Mouse (Mus musculus) lung, embryonic 14.5 days (tissue): ENCODE data around the gene Mylk. TPM values are rescaled to one million over a fixed set of nuclear protein-coding genes. Genes with fewer than 3 reads are reported as not detected.

Experiments
- ATAC-seq: fragments of 200-750 bp; cut with Nextera tagmentation; 2 replicates; pipeline ENCODE4 v1.8.0; 2017; ENCODE audit warnings: mild to moderate bottlenecking, moderate TSS enrichment, moderate library complexity; ENCODE audit not compliant: insufficient read depth
- DNase-seq: peaks from one replicate; pipeline ENCODE4 v3.0.0-alpha.2; 2015
- H3K27ac ChIP-seq: fragments of 300-500 bp; sonication (generic); 2 replicates; pipeline ENCODE4 v1.5.1; 2014; ENCODE audit warnings: low read depth, mild to moderate bottlenecking, moderate library complexity
- H3K27me3 ChIP-seq: fragments of 300-500 bp; sonication (generic); 2 replicates; pipeline ENCODE4 v1.6.1; 2014; ENCODE audit warnings: low read length, control low read depth; ENCODE audit not compliant: insufficient read depth
- H3K36me3 ChIP-seq: fragments of 300-500 bp; sonication (generic); 2 replicates; pipeline ENCODE4 v1.6.1; 2014; ENCODE audit warnings: control low read depth; ENCODE audit not compliant: insufficient read depth
- H3K4me1 ChIP-seq: fragments of 300-500 bp; sonication (generic); 2 replicates; pipeline ENCODE4 v1.6.1; 2014; ENCODE audit warnings: antibody characterized with exemption, control low read depth; ENCODE audit not compliant: insufficient read depth
- H3K4me2 ChIP-seq: fragments of 300-500 bp; sonication (generic); 2 replicates; pipeline ENCODE4 v1.6.1; 2014; ENCODE audit warnings: mild to moderate bottlenecking
- H3K4me3 ChIP-seq: fragments of 300-500 bp; sonication (generic); 2 replicates; pipeline ENCODE4 v1.5.1; 2014; ENCODE audit warnings: low read depth, low read length
- H3K9ac ChIP-seq: fragments of 300-500 bp; sonication (generic); 2 replicates; pipeline ENCODE4 v1.6.1; 2014
- H3K9me3 ChIP-seq: fragments of 300-500 bp; sonication (generic); 2 replicates; pipeline ENCODE4 v1.6.1; 2016; ENCODE audit warnings: low read depth, low read length, control low read depth
- CTCF ChIP-seq: IDR thresholded peaks from 2 replicates; pipeline ENCODE4 v1.5.1; 2016; ENCODE audit warnings: antibody characterized with exemption, low read depth
- WGBS: fragments of 180-500 bp; shearing (Covaris S2); extraction: QIAGEN DNeasy Blood & Tissue Kit; methylation state at CpG from one replicate; pipeline ENCODE4 v1.1.7; 2014; 5-methylcytosine and 5-hydroxymethylcytosine counted together
- polyA plus RNA-seq: library from polyadenylated mRNA; unstranded; fragments of >200 nt; fragmentation: Nextera tagmentation; extraction: Ambion mirVana; gene quantifications from 2 replicates; pipeline ENCODE4 v1.2.1, GENCODE M21; 2014

The Mylk gene
- polyA plus RNA-seq, 1 experiment from 2014 or later = 122 TPM

DNA sequence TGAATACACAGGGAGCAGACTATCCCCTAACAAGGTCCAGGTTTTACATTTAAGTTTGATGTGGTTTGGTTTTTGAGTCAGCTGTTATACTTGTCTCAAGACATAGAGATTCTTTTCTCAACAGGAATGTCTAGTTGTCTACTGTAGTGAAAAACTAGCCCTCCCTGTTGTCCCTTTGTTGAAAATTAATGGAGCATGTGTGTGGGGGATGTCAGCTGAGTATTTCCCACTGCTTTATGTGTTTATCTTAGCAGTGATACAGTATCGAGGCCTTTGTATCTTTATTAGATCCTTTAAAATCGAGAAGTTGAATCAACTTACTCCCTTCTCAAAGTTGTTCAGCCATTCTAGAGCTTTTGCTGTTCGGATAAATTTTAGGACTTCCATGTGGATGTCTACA, 7.0 kb downstream of the Mylk start:
- Histone ChIP-seq H3K36me3 (no peaks in the 10 kb centered on the region), H3K27me3 (no peaks in the 10 kb centered on the region), H3K9ac (no peak overlapping the region), H3K9me3 (no peaks in the 10 kb centered on the region), H3K4me2 (no peak overlapping the region), H3K4me1 (peaks cover 4% of the 10 kb centered on the region; the same call in 1 of the 2 replicates), H3K27ac (no peak overlapping the region), H3K4me3 (no peak overlapping the region)
- ATAC-seq (no peak), DNase-seq (no peak)
- no peak for TF ChIP-seq CTCF
- 60% methylated on average over 3 of the region's 3 CpGs for WGBS

DNA sequence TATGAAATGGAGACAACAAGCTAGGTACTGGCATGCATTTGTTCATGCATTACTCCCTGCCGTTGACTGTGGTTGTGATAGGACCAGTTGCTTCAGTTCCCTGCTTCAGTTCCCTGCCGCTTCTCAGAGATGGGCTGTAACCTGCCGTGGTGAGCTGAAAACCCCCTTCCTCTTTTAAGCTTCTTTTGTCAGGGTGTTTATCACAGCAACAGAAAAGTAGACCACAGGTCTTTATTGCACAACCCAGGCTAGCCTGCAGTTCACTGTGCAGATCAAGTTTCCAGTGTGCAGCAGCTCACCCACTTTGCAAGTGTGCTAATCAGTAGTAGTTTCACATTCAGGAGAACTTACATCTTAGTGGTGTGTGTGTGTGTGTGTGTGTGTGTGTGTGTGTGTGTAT, 8.0 kb downstream of the Mylk start:
- Histone ChIP-seq H3K4me3 (no peak overlapping the region), H3K4me1 (peaks cover under 1% of the 10 kb centered on the region; the same call in 1 of the 2 replicates), H3K9me3 (no peaks in the 10 kb centered on the region), H3K27me3 (no peaks in the 10 kb centered on the region), H3K9ac (no peak overlapping the region), H3K27ac (no peak overlapping the region), H3K36me3 (no peaks in the 10 kb centered on the region), H3K4me2 (no peak overlapping the region)
- 90% methylated on average over 3 of the region's 3 CpGs for WGBS
- TF ChIP-seq CTCF = no peak
- ATAC-seq (no peak), DNase-seq (no peak)

DNA sequence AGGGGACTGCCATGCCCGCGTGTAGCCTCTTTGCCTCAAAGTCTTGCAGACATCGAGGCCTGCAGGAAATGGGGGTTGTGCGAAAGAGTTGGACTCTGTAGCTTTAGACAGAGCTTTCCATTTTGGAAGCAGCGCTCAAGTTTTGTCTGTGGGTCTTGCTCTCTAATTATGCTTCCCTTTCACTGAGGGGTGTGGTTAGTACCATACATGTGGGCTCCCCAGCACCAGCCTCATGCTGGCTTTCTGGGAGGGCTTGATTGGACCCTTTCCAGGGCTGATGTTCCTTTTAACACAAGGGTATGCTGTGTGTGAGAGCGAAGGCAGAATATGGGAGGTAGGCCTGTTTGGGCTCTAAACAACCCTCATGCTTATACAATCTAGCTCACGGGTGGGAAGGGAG, 12.0 kb downstream of the Mylk start:
- WGBS = 76% methylated on average over 7 of the region's 7 CpGs

DNA sequence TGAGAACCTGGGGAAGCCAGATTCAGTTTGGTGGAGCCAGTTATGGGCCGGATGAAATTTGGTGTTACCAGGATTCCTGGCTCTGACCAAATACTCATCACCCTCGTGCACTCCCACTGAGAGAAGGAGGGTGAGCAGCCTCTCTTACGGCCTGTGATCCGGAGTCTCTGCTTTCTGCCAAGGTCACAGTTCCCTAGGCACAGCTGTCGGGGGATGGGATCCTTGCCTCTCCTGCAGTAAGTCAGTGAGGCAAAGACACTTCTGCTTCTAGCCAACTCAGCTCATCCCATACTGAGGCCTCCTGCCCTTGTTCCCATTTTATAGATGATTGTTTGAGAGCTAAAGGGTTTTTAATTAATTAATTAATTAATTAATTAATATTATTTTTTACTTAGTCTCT, 13.2 kb downstream of the Mylk start:
- no peak overlapping the region for H3K9ac ChIP-seq
- no peak for ATAC-seq
- no peak for DNase-seq
- no peaks in the 10 kb centered on the region for H3K9me3 ChIP-seq
- H3K27me3 ChIP-seq = no peaks in the 10 kb centered on the region
- TF ChIP-seq CTCF = no peak
- no peak overlapping the region for H3K4me3 ChIP-seq
- WGBS = 61% methylated on average over 5 of the region's 5 CpGs
- no peaks in the 10 kb centered on the region for H3K4me1 ChIP-seq
- H3K36me3 ChIP-seq = no peaks in the 10 kb centered on the region
- no peak overlapping the region for H3K4me2 ChIP-seq
- H3K27ac ChIP-seq = no peak overlapping the region

More for the DNA sequence above, 12.0 kb downstream of the Mylk start:
- Histone ChIP-seq H3K27ac (no peak overlapping the region), H3K4me1 (no peaks in the 10 kb centered on the region), H3K27me3 (no peaks in the 10 kb centered on the region), H3K9ac (no peak overlapping the region), H3K4me3 (no peak overlapping the region), H3K4me2 (no peak overlapping the region), H3K36me3 (no peaks in the 10 kb centered on the region), H3K9me3 (no peaks in the 10 kb centered on the region)
- DNase-seq (no peak), ATAC-seq (no peak)
- TF ChIP-seq CTCF = no peak

DNA sequence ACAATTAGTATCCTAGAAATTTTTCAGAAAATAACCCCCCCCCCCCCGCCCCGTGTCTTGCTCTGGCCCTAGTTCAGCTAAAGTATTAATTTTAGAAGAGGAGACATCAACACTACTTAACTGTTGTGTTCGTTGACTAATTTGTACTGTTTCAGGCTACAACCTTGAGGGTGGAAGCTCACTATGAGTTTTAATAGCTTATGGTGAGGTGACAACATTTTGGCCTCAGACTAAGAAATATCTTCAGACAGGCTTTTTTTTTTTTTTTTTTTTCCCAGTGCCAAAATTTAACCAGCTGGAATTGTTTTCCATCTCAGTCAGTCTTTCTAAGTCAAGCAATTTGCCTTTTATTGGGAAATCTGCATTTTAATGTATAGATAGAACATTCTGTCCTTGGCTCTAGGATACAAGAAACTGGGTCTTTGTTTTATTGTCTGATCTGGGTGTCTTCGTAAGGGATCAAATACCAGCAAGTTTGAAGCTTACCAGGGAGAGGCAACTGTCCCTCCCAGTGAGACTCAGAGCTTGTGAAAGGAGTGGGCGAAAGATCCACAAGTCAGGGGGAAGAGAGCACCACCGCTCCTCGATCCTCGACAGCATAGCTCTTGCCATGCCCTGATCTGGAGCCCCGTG, 19.1 kb downstream of the Mylk start:
- WGBS = 80% methylated on average over 9 of the region's 9 CpGs
- Histone ChIP-seq H3K36me3 (no peaks in the 10 kb centered on the region), H3K4me3 (no peak overlapping the region), H3K4me1 (no peaks in the 10 kb centered on the region), H3K9me3 (no peaks in the 10 kb centered on the region), H3K27me3 (no peaks in the 10 kb centered on the region), H3K27ac (no peak overlapping the region), H3K4me2 (no peak overlapping the region), H3K9ac (no peak overlapping the region)
- DNase-seq = peak; percentile 21
- no peak for ATAC-seq
- TF ChIP-seq CTCF = no peak

DNA sequence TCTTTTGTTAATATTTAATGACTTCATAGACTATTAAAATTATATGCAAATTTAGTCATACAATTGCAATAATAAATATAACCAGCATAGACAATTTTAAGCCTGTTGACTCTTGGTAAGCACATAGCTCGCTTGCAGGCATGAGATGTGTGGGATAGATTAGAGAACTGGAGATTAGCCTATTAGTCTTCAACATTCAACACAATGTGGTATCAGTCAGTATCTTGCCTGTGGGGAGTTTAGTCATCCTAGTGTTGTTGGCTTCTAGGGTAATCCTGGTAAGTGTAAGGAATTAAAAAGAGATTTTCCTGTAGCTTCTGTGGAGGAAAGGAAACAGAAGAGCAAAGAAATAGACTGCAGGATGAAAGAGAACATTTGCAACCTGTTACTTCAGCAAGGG, 20.7 kb downstream of the Mylk start:
- H3K27me3 ChIP-seq = no peaks in the 10 kb centered on the region
- no peak overlapping the region for H3K27ac ChIP-seq
- H3K4me1 ChIP-seq = no peaks in the 10 kb centered on the region
- no peak overlapping the region for H3K4me2 ChIP-seq
- H3K4me3 ChIP-seq = no peak overlapping the region
- WGBS = 71% methylated on average over 1 of the region's 1 CpGs
- DNase-seq (no peak), ATAC-seq (no peak)
- no peak for TF ChIP-seq CTCF
- H3K9me3 ChIP-seq = no peaks in the 10 kb centered on the region
- no peaks in the 10 kb centered on the region for H3K36me3 ChIP-seq
- H3K9ac ChIP-seq = no peak overlapping the region

DNA sequence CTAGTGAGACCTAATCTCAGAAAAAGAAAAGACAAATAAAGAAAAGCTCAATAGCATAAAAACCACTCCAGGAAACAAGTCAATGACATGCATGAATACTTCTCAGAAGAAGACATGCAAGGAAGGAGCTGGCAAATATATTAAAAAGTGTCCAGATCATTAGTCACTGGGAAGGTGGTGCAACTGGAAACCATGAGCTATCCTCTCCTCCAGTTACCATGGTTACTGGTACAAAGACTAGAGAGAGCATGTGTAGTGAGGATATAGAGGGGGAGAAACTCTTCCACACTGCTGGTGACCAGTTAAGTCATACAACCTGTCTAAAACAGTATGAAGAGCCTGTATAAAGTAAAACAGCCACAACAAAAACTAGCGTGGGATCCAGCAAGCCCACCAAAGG, 21.2 kb downstream of the Mylk start:
- no peak for DNase-seq
- ATAC-seq = no peak
- no peak overlapping the region for H3K4me3 ChIP-seq
- H3K4me2 ChIP-seq = no peak overlapping the region
- H3K27ac ChIP-seq = no peak overlapping the region
- no peak overlapping the region for H3K9ac ChIP-seq
- WGBS = 95% methylated on average over 1 of the region's 1 CpGs
- H3K36me3 ChIP-seq = no peaks in the 10 kb centered on the region
- H3K27me3 ChIP-seq = no peaks in the 10 kb centered on the region
- no peaks in the 10 kb centered on the region for H3K4me1 ChIP-seq
- H3K9me3 ChIP-seq = no peaks in the 10 kb centered on the region
- TF ChIP-seq CTCF = no peak

DNA sequence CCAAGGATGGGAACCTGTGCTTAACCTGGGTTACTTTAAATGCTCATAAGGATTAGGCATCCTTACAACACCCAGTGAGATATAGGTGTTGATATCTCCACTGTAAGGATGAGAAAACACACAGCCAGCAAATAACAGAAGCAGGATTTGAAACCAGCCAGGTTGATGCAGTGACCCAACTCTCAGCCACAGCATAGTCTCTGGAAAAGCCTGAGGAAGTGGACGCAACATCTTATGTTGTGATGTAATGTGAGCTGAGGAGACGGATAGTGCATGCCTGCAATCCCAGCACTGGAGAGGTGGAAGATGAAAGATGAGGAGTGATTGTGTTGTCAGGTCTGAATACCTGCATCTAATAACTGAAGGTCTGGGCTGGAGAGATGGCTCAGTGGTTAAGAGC, 22.4 kb downstream of the Mylk start:
- no peak overlapping the region for H3K27ac ChIP-seq
- no peaks in the 10 kb centered on the region for H3K9me3 ChIP-seq
- H3K4me3 ChIP-seq = no peak overlapping the region
- H3K9ac ChIP-seq = no peak overlapping the region
- 89% methylated on average over 2 of the region's 2 CpGs for WGBS
- H3K4me2 ChIP-seq = no peak overlapping the region
- no peaks in the 10 kb centered on the region for H3K27me3 ChIP-seq
- DNase-seq (no peak), ATAC-seq (no peak)
- no peak for TF ChIP-seq CTCF
- no peaks in the 10 kb centered on the region for H3K36me3 ChIP-seq
- H3K4me1 ChIP-seq = no peaks in the 10 kb centered on the region
